Mouse (Mus musculus) thymus, postnatal 0 days (tissue): ENCODE measurements around the gene Sbno1. TPM values are rescaled to one million over a fixed set of nuclear protein-coding genes. Genes with fewer than 3 reads are reported as not detected.
"Not testable (repeated sequence)": the region's sequence is repeated elsewhere in the genome, so short reads cannot be mapped to it uniquely, and the experiment has no call there.

Source experiments
- DNase-seq: peaks from one replicate; pipeline ENCODE4 v3.0.0-alpha.2; 2015; ENCODE audit warnings: low spot score
- polyA plus RNA-seq: library from polyadenylated mRNA; unstranded; fragments of >200 nt; fragmentation: Nextera tagmentation; extraction: Ambion mirVana; gene quantifications from 2 replicates; pipeline ENCODE4 v1.2.1, GENCODE M21; 2015

Gene Sbno1
- 76.5 and 90.9 TPM in 2 replicates for polyA plus RNA-seq

DNA sequence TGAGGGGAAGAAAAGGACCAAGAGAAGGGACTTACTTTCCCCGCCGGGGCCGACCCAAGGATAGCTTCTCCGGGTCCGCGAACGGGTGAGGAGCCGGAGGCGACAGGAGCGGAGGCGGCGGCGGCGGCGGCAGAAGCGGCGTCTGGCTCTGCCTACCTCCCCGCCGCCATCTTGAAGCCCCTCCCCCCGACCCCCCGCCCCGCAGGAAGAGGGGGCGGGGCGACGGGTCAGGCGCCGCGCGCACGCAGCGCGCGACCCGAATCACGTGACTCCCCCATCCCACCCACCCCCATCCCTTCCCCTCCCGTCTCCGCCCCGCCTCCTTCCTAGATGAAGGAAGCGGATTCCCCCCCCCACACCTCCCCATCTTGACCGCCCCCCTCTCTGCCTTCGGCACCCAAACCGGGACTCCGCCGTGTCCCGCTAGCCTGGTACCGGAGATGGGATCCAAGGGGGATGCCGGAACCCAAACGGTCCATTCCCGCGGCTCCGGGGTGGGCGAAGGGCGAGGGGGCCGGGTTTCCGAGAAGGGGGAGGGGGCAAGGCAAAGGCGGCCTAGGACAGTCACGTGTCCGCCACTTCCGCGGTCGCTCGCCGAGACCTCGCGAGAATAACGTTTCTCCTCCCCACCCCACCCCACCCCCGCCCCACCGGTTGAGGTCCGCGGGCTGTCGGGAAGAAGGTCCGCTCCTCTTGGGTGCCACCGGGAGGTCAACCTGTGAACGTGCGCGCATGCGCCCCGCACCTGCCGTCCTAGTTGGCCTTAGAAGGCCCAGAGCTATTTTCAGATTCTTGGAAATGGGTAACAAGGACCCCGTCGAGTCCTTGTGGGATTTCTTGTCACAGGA lies at the start of gene Sbno1:
TSS of gene Sbno1 (minus strand) at position 590 of the 848 bp plus-strand sequence.
- peak; percentile 95 for DNase-seq

DNA sequence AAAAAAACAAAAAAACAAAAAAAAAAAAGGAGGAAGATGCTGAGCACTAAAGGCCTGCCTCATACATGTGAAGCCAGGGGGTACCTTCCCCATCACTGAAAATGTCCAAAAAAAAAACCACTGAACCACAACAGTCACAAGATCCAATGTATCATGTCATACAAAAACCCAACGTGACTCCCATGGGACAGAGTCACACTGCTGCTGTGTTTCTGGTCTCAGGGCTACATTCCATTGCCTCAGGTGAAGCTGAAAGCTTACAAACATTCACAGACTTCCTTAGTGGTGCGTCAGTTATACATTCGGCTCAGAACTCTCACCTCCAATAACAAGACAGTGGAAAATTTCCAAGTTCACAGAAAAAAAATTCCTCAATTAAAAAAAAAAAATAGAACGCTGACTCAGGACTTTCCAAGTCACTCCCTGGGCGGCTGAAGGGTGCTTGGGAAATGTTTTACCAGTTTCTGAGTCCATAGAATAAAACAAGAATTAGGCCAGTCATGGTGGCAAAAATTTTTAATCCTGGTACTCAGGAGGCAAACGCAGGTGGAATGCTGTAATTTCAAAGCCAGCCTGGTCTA lies 44.9 kb upstream of the Sbno1 start:
- no peak for DNase-seq

GRCm38 (mm10) chr5:124469486-124469885 lies 43.7 kb upstream of the Sbno1 start:
- no peak for DNase-seq

DNA sequence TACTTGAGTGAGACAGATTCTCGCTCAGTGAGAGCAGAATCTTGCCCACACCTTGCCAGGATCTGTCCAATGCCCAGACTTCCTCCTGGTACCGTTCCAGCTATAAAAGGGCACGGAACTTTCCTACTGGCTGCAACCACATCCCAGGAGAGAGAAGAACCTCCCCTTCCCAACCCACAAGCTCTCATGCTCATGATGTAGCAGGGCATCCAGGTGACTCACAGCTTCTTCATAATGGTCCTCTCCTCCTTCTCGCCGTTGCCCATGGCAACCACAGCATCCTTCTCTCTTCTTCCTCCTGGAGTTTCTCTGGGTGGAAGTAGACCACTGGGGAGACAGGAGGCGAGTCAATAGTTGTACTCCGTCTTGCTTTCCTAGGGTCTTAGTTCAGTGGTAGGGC lies 42.6 kb upstream of the Sbno1 start:
- no peak for DNase-seq

GRCm38 (mm10) chr5:124467766-124468165 lies 42.0 kb upstream of the Sbno1 start:
- DNase-seq: no peak

DNA sequence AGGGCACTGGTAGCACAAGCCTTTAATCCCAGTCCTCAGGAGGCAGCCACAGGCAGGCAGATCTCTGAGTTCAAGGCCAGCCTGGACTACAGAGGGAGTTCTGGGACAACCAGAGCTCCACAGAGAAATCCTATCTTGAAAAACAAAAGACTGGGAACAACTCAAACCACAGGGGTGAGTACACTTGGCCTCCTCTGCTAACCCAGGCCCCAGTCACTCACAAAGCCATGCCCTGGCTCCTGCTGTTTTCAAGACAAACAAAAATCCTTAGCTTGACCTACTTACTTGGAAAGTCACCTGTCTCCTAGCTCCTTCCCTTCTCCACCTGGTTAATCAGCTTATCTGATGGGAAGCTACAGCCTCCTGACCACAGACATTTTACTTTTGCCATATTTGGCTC lies 39.1 kb upstream of the Sbno1 start:
- DNase-seq: no peak

DNA sequence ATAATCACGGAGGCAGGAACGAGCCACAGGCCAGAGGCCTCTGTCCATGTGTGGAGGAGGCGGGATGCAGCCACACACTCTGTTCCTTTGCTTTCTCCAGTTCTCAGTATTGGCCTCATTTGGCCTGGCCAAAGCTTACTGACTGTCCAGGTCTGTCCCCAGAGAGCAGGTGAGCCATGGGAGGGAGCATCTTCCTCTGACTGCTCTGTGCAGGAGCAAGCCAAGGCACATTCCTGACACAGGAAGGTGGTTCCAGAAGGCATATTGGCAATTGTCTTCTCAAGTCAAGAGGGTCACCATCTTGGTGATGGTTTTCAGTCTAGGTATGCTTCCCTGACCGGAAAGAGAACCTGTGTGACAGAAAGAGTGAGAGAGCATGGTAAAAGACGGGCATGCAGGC lies 37.7 kb upstream of the Sbno1 start:
- DNase-seq: no peak

DNA sequence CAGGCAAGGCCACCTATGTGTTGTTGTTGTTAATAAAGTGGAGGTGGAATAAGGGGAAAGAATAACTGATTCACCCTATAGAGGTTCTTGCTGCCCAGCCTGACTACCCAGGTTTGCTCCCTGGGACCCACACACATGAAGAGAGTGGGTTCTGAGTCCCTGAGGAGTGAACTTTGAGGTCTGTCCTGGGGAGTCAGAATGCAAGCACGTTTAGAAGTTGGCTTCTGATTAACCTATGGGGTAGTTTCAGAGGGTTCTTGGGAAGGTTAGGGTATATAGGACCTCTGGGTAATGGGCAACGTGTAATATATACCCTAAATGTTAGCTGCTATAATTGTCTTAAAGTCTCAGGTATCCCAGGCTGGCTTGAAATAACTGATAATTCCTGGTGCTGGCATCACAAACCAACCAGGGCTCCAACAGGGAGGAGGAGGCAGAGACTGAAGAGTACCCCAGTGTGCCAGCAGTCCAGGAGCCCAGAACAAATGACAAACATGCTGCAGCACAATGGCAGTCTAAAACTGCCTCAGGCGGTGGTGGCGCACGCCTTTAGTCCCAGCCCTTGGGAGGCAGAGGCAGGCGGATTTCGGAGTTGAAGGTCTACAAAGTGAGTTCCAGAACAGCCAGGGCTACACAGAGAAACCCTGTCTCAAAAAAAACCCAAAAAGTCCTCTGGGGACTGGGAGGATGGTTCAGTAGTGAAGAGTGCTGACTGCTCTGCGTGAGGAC lies 36.7 kb upstream of the Sbno1 start:
- DNase-seq: no peak

GRCm38 (mm10) chr5:124460922-124461321 lies 35.1 kb upstream of the Sbno1 start:
- not testable (repeated sequence) for DNase-seq

- DNase-seq: no peak
Measured at GRCm38 (mm10) chr5:124456762-124457161, 31.0 kb upstream of the Sbno1 start.

GRCm38 (mm10) chr5:124454082-124454419 lies 28.2 kb upstream of the Sbno1 start:
- DNase-seq: no peak

GRCm38 (mm10) chr5:124453339-124454081 lies 27.7 kb upstream of the Sbno1 start:
- no peak for DNase-seq

DNA sequence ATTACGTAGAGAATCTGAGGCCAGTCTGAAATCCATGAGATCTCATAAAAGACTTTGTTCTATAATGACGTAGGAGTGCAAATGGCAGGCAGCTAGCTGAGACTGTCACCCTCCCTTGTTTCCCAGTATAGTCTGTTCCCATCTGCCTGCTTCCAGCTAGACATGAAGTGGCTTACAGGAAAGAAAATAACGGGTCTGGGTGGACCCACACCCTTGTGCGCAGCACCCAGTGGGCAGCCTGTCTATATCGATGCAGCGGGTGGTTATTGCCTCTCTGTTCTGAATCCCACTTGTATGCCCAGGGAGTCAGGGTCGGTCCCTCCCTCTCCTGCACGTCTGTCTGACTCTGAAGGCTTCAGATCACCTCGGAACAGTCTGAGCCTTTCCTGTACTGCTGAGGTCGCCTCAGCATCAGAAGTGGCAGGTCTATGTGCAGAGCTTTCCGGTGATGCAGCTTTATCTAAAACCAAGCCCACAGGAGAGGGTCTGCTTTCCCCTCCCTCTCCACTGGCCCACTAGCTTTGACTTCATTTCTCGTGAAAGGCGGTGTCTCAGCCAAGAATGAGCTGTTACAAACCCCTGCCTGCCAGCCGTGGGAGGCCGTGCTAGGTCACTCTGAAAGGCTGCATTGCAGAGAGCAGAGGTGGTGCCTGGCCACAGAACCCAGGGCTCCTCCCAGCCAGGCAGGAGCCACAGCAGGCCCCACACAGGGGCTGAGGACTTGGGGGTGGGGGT lies 26.9 kb upstream of the Sbno1 start:
- no peak for DNase-seq

GRCm38 (mm10) chr5:124450641-124451340 lies 25.0 kb upstream of the Sbno1 start:
- DNase-seq: no peak

DNA sequence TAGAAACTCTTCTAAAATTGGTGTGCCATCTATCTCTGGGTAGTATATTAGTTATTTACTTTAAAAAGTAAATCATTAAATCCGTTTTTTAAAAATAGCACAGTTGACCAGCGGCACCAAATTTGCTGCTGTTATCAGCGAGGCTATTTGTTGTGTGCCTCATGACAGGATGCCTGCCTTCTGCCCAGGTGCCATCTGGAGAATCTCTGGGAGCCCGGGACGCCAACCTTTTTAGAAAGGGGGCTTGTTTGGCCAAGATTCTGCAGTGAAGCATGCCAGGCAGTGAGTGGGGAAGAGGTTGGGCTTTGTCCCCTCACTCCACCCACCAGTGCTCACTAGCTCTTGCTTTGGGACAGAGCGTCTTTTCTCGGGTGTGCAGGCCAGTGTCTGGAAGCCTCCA lies 24.2 kb upstream of the Sbno1 start:
- DNase-seq: no peak

DNA sequence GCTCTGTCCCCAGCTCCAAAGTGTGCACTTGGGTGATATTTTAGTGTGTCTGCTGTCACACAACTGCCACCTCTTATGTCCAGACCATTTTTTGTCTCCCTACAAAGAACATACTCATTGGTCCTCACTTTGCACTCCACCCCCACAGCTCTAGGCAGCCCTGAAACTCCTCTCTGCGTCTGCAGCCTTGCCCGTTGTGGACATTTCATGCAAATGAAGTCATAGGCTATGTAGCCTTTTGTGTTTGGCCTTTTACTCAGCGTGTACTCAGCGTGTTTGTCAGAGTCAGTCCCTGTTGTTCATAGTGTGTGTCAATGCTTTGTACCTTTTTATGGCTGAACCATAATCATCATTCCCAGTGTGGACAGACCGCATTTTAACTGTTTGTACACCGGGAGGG lies 23.7 kb upstream of the Sbno1 start:
- no peak for DNase-seq

GRCm38 (mm10) chr5:124446301-124446881 lies 20.6 kb upstream of the Sbno1 start:
- DNase-seq: peak; percentile 28

DNA sequence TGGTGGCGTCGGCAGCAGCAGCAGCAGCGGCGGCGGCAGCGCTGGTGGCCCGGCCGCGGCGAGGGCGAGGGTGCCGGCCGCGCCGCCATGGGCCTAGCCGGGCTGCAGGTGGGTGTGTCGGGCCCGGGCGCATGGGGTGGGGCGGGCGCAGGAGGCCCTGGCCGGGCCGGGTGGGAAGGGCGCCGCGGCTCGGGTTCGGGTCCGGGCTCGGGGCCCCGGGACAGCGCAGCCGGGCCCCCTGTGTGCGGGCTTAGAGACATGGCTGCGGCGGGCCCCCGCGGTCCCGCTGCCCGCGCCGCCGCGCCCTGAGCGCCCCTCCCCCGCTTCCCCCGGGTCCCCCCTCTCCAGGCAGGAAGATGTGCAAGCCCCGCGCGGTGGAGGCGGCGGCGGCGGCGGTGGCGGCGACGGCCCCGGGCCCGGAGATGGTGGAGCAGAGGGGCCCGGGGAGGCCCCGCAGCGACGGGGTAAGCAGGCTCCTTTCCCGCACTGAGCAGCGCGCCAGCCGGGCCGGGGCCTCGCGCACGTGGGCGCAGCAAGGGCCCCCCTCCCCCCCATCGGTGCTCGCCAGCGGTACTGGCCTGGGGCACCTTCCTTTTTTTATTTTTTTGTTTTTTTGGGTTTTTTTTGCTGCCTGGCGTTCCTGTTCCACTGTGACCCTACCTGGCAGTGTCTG lies 20.0 kb upstream of the Sbno1 start:
- DNase-seq: peak; percentile 48
